Mouse (Mus musculus) right cerebral cortex, postnatal 36 days (tissue): Measurements from ENCODE around the gene Ret.

ENCODE experiments used
- DNase-seq, 2 experiments: peaks; one replicate each; pipeline ENCODE4 v3.0.0; 2022; ENCODE audit warnings: low spot score in 2 of 2, mixed read lengths in 1 of 2

Ret gene

GRCm38 (mm10) chr6:118111810-118112209 is 85.7 kb downstream of the Ret start:
- DNase-seq, result no peak
